Mouse (Mus musculus) gastrocnemius, postnatal 10 days (tissue): ENCODE data around the gene Foxn3. TPM values are rescaled to one million over a fixed set of nuclear protein-coding genes. Genes with fewer than 3 reads are reported as not detected.
A peak's percentile ranks its signal among the peaks of the same experiment; 100 is the strongest.

Experiments
- DNase-seq: peaks from one replicate; pipeline ENCODE4 v3.0.0; 2021; ENCODE audit warnings: mixed read lengths
- total RNA-seq, 2 experiments: library from RNA; stranded (reverse); gene quantifications; 2 replicates each; pipeline ENCODE4 v1.2.3; 2021

Foxn3 gene
- total RNA-seq, 2 experiments from 2014 or later, result 227 to 232 TPM

DNA sequence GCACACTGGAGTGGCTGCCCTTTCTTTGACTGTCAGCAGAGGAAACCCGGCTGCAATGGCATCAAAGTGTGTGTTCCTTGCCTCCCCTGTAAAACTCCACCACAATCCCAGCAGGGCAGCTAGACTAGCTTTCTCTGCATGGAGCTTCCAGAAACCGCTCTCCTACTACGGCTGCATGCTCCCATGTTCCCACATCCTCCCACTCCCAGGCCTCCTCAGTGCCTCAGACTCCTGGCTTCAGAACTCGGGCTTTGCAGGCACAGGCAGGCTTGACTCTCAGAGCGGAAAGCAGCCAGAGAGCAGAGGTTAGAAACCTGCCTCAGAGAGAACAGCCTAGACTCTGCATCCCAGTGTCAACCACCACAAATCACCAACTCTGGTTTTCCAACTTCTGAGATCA is 147.8 kb downstream of the Foxn3 start:
- no peak for DNase-seq

DNA sequence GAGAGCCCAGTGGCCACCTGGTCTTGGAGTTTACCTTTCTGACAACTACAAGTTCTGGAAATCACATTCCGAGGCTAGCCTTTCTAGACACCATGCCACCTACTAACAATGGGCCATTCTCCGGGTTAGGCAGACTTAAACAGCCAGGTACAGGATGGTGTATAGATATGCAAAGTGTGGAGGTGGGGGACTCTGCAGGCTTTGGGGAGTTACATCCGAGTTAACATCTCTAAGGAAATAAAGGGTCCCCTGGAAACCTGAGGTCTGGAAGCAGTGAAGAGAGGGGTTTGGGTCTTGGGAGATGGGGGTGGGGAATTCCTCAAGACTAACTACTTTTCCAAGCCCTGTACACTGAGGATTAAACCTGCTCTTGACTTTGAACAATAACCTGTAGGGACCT is 150.9 kb downstream of the Foxn3 start:
- no peak for DNase-seq

DNA sequence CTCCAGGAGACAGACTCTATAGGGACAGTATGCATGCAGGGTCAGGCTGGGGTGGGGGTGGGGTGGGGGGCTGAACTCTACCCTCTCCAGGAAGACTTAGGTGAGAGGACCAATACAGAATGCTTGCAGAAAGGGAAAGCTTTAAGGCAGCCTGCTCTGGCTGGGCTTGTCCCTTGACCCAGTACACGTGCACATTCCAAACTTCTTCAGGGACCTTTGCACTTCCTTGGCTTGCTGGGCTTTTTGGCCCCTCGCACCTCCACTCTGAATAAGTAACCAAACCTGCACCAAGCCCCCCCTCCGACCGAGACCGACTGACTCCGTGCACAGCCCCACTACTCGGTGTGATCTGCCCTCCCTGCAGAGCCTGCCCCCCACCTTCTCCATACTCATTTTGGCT is 151.3 kb downstream of the Foxn3 start:
- no peak for DNase-seq

DNA sequence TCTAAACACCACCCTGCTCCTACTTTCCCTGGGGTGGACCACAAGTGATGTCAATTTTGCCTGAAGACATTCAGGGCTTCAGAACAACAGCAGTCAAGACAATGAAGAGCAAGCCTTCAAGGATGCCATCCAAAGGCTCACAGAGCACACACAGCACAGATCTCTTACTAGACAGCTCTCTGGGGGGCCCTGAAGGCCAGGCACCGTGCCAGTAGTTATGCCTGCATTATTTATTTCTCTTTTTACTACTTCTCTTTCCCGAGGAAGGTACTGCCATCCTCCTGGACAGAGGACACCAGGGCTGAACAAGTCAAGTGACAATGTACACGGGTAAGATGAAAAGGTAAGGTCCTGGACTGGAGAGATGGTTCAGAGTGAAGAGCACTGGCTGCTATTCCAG is 154.7 kb downstream of the Foxn3 start:
- no peak for DNase-seq

DNA sequence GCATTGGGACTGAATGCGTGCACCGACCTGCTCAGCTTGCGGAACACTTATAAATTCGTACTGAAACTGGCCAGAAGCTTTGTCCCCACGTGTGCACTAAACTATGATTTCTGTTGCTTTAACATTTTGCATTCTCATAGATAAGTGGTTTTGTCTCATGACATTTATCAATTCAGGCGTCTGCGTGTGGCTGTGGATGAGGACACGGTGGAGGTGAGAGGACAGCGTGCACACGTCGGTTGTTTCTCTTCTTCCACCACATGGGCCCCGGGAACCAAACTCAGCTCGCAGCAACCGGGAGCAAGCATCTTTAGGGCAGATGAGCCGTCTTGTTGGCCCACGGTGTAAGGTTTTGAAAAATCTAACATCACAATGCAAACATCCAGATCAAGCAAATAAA is 155.3 kb downstream of the Foxn3 start:
- no peak for DNase-seq

DNA sequence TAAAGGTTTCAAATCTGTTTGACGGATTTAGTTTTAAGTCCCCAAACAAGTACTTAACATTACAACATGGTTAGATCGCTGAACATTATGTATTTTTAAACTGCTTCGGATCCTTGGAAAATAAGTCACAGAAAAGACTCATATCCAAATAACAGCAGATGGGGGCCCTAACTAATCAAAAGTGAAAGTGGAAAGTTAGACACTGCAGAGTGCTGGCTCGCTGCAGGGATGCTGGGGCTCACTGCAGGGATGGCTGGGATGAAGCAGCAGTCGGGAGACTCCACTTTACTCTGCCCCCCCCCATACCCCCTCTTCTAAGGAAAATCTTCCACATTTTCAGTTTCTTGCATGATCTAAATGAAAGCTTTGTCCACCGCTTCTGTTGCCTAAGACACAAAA is 156.1 kb downstream of the Foxn3 start:
- DNase-seq, result no peak

DNA sequence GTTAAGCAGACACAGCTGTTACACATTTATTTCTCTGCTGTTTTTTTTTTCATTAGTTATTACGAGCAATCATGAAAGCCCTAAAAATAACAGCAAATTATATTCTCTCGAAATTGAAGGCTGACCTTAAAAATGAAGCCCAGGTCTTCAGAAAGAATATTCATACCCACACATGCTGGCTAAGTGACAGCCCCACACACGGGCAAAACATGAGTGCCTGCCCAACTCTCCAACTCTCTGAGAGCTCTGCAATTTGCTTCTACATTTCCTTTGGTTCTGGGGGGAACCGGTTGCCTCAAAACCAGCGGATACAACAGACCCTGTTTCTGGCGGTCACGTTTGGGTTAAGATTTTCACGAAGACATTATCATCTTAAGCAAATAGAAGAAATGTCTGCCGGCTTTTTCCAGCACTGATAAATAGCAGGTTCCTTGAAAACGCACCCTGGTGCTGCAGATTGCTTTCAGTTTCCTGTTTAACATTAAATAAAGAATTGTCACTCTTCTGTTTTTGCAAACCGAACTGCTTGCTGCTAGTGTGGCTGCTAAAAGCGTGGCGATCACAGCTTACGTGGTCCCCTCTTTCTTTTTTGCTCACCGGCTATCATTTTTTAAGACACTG is 156.6 kb downstream of the Foxn3 start:
- DNase-seq, result no peak

DNA sequence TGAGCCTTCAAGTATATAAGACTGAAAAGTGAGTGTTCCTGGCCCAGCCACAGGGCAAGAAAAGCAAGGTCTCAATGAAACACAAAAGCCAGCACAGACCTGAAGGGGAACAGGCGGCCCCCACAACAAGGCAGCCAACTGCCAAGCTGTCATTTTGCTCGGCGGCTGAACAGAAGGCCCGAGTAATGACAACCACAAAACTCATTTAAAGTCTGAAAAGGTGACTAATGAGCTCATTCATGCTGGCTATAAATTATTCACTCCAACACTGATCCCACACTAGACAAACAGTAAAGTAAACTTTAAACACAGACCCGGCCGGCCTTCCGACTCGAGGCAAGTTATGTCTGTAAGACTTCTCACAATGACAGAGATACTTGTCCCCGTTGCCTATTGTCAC is 157.1 kb downstream of the Foxn3 start:
- DNase-seq, result no peak

DNA sequence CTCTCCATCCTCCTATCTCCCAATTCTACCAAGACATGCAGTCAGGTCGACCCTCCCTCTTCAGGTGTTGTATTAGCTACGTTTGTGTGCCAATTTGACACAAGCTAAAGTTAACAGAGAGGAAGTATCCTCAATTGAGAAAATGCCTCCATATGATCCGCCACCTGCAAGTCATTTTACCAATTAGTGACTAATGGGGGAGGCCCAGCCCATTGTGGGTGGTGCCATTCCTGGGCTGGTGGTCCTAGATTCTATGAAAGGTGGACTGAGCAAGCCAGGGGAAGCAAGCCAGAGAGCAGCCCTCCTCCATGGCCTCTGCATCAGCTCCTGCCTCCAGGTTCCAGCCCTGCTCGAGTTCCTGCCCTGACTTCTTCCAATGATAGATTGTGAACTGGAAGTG is 158.0 kb downstream of the Foxn3 start:
- DNase-seq, result no peak

DNA sequence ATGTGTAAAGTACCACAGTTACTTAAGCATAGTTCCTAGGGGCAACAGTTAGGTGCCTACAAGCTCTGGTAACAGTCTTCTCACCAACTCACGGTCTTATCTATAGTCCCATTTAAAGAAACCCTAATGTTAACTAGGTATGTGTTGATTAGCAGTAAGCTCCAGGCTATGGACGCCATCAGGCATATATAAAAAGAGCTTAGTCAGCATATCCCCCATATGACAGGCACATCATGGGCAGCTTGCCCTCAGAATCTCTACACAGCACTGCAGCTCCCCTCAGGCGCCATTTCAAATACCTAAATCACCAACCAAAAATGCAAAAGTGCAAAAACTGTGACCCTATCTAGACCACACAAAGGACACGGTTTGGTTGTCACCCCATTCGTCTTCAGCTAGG is 160.4 kb downstream of the Foxn3 start:
- DNase-seq, result no peak

DNA sequence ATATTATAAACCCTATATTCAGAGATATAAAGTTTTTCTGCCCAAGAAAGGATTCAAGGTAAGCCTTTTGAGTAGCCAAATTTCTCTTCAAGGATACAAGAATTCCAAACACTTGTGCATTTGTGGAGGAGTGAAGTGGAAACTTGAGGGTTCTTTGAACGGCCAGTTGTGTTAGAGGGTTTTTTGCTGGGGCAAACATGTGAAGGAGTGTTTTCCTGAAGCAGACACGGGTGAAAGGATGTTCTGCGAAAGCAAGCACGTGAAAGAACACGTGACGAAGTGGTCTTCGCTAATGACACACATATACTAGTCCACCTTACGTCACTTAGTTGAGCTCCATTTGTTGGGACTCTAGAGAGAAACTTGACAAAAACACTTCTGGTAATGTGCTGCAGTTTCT is 162.5 kb downstream of the Foxn3 start:
- no peak for DNase-seq

DNA sequence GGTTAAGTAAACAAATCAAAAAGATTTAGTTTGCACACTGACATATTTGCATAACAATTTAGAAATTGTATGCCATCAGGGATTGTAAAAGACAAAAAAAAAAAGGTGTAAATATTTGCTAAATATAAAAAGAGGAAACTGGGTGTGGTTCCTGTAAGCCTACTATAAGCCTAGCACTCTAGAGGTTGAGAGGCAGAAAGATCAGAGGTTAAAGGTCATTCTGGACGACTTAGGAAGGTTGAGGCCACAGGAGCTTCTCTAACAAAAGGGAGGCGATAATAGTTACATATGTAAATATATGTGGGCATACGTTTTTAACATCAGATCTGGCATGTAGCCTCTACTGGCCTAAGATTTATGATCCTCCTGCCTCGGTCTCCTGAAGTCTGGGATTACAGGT is 163.8 kb downstream of the Foxn3 start:
- no peak for DNase-seq

DNA sequence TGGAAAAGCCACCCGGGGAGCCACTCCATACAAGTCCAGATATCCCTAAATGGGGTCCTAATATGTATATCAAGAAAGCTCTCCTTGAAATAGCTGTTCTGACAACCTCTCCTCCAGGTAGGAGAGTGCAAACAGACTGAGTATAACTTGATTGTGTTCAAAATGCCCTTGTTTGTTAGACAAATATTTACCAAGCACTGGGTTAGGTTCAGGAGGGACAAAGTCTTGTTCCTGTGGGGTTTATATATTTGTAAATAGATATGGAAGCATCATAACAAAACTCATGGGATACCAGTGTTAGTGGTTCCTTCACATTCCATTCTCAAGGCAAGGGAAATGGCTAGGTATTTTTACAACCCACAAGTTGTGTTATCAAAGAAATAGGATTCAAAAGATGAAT is 166.9 kb downstream of the Foxn3 start:
- DNase-seq, result no peak

DNA sequence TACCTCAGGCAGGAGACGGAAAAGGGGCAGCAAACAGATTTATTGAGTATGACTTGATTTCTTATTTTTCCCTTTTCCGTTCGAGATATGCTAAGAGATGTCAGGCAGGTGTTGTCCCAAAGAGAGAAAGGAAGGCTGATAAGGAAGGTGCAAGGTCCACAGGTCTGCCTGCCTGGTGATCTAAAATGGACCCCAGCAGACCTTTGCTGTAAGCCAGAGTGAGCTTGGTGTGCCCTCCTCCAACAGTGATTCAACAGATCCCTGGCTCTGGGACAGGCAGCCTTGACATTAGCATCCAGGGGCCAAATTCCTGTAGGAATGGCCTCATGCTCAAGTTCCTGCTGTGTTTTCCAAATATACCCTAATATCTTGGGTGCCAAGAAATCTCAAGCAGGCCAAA is 168.3 kb downstream of the Foxn3 start:
- no peak for DNase-seq

DNA sequence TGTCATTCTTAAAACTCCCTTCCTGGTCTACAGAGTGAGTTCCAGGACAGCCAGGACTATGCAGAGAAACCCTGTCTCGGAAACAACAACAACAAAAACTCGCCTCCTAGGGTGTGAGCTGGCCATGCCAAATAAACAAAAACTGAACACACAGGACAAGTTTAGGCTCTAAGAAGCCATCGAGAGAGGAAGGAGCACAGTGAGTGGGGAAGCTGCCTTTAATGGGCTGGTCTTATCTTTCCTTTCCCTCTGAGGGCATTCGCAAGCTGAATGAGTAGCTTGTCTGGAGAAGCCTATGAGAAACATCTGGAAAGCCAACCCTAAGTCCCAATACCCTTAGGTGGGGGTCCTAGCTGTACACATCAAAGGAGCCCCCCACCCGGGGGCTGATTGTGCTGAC is 168.7 kb downstream of the Foxn3 start:
- DNase-seq, result no peak

DNA sequence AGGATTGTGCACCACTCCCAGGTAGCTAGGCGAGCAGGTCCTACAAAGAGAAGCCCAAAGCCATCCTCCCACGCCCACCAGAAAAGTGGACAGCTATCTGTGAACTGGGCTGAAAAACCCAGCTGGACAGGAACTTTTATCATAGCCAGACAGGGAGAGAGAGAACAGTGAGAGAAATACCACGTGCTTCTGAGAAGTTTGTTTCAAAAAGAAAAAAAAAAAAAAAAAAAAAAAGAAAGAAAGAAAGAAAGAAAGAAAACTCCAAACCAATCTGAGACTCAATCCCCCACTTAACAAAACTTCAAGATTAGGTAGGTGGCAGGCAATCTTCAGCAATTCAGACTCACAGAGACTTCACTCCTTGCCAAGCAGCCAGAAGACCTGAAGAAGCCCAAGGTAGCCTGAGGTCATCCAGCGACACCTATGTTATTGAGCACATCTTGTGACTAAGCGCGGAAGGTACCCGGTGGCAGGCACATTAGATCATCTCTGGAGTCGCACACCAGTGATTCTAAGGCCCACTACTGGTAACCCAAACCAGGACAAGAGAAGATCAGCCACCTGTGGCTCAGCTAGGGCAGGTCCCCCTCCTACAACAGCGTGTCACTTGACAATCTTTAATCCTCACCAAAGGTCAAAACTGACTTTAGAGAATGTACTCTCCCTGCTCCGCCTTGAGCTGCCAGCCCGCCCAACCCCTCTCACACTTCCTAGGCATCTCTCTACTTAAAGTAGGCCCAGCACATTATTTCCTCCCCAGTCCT is 169.3 kb downstream of the Foxn3 start:
- no peak for DNase-seq

DNA sequence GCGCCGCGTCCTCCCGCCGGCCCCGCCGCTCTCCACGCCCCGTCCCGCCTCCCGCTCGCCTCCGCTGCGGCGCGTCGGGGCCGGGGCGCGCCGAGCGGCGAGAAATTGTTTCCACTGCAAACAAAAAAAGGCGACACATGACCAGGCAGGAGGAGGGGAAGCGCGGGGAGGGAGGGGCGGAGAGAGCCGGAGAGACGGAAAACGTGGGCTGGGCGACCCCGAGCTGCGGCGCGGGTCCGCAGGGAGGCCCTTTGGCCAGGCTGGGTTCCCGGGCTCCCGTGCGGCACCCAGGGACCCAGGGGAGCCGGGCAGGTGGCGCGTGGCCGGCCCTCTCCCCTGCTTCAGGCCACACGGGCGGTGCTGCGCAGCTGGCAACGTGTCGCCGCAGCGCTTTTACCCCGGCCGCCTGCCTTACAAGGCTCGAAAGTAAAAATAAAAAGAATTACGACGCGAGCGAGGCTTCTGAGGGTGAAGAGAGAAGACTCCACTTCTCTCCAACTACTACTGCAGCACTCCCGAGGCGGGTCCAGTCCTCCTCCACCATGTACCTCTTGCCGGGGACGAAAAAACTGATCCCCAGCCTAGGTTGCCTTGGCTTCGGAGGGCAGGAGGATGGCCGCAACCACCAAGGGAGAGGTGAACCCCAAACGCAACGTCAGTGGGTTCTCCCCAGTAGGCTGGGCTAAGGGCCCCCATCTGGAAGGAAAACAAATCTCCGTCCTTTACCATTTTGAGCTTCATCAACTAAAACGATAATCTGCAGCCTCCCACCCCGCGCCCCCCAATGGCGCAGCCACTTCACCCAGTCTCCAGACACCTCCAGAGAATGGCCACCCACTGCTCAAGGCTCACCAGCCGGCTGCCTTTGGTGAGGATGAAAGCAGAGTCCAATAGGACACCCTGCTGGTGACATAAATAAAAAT is 170.2 kb downstream of the Foxn3 start:
- peak; percentile 83 for DNase-seq

DNA sequence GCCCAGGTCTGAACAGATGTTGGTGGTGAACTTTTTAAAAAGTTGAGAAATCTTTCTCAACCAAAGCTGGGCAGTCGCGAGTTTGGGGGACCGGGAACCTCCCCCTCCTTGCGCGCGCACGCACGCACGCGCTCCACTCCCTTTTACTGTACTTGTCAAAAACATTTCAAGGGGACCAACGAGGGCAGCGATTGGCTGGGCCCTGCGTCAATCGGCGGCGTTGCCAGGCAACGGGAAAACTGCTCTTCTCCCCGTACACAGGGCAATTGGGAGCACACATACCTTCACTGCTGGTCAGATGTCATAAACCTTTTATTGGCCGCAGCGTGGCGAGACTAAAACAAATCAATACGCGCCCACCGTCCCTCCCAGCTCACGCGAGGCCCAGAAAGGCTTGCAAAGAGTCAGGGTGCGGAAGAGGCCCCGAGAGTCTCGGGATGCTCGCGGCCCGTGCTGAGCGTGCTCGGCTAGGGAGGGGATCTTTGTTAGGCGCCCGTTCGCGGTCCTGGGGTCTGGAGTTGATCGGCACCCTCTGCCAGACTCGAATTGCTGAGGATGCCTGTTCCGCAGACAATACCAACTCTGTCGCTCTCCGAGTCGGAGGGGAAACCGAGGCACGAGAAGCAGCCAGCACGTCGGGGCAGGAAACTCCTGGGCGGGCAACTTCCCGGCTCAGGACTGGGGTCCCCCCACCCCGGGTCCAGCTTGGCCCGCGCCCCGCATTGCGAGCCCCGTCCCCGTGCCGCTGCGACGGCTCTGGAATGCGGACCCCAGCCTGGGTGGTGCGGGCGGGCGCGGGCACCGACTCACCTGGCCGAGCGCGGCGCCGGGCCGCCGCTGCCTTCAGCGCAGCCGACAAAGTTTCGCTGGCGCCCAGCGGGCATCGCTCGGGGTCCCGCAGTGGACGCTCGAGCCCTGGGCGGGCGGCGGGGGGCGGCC is 171.2 kb downstream of the Foxn3 start:
- peak; percentile 99 for DNase-seq

DNA sequence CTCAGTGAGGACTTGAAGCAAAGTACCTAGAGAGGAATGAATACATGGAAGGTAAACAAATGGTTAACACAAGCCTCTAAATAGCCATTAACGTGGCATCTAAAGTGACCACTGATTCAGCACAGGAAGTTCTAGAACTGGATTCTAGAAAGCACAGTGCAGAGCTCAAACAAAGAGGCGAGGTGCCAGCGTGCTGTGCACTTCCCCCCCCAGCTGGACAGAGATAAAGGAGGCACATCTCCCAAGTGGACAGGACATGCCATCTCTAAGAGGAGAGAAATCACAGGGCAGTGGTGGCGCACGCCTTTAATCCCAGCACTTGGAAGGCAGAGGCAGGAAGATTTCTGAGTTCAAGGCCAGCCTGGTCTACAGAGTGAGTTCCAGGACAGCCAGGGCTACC is 173.0 kb downstream of the Foxn3 start:
- DNase-seq, result no peak

DNA sequence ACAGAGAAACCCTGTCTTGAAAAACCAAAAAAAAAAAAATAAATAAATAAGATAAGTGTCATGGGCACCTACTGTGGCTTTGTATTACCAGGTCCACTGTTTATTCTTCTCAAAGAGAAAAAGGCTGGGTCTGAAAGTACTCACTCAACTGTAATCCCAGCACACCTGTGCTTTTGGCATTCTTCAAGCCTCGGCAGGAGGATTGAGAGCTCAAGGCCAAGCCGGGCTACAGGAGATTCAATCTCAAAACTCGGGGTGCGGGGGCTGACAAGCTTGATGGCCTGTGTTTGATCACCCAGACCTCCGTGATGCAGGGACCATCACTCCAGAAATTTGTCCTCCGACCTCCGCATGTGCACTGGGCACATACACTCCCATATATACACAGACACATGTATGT is 174.1 kb downstream of the Foxn3 start:
- DNase-seq, result no peak

DNA sequence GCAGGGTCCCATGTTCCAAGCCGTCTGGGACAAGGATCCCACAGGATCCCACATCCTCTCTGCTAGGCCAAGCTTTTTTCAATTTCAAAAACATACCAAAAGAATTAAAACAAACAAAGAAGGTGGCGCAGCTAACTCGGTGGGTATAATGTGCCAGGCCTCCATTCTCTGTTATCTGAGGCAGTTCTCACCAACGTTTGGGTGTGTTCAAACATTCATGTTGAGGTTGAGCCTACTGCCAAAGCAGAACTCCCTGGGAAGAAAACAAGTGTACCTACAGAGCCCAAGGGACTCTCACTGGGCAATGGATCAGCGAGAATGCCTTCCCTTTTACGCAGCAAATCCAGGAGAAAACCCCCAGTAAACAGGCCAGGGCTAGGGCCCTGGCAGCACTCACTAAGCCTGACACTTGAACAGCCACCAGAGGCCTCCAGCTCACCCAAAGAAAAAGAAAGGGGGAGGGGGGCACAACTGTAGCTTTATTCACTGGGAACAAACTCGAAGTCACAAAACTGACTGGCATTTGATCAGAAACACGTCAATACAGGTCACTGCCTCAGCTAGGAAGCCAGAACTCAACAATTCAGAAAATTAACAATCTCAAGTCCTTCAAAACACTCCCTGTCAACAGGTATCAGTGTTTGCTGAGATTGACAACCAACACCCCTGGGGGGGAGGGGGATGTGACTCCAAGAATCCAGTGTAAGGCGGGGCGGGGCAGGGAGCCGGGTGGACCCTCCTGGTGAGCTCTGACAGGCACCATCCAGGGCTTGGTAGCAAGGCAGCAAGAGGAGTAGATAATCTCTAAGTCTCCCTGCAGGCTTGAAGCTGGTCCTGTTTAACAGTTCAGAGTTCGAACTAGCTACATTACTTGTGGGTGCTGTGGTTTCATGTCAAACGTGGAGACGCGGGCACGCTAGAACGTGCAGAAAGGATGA is 177.2 kb downstream of the Foxn3 start:
- DNase-seq, result no peak
